Mouse (Mus musculus): ENCODE results near the gene Esr1. TPM values are rescaled to one million over a fixed set of nuclear protein-coding genes. Genes with fewer than 3 reads are reported as not detected.
"Not testable (repeated sequence)": the region's sequence is repeated elsewhere in the genome, so short reads cannot be mapped to it uniquely, and the experiment has no call there.

The Esr1 gene
- total RNA-seq, 2 experiments from 2014 or later, result 3.2 to 3.9 TPM

- intact Hi-C loops (cut with DNase I), result no loop called here
- no peak for DNase-seq (ENCODE audit: low spot score in 2 of 2)
Observed at GRCm38 (mm10) chr10:4618026-4618425, 6.6 kb downstream of the Esr1 start.

DNA sequence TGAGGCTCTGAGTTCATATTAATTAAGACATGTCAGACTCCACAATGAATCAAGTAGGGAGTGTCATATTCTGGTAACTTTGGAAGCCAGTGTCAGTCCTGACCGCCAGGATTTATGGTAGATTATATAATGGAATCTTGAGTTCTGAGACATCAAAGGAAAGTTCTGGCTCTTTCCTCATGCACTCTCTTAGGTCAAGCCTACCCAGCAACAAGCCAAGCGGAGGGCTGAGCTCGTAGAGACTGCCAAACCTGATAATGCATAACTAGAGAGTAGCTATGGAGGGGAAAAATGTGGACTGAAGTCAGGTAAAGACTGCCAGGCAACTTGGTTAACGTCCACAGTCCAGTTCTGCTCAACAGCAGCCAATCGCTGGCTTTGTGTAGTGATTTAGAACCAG lies 7.3 kb downstream of the Esr1 start:
- intact Hi-C loops (cut with DNase I), result no loop called here
- no peak for DNase-seq (ENCODE audit: low spot score in 2 of 2)

DNA sequence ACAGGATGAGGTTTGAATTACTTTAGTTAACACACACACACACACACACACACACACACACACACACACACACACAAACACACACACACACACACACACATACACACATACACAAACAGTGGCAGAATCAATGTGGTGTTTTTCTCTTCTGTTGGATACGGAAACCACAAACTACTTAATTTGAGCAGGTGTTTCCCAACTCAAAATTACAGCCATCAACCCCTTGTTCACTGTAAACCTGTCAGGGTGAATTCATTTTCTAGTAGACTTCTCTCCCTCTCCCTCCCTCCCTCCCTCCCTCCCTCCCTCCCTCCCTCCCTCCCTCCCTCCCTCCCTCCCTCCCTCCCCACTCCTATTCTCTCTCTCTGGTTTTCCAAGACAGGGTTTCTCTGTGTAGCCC lies 8.0 kb downstream of the Esr1 start:
- DNase-seq (ENCODE audit: low spot score in 2 of 2); intact Hi-C loops (cut with DNase I): not testable (repeated sequence)

DNA sequence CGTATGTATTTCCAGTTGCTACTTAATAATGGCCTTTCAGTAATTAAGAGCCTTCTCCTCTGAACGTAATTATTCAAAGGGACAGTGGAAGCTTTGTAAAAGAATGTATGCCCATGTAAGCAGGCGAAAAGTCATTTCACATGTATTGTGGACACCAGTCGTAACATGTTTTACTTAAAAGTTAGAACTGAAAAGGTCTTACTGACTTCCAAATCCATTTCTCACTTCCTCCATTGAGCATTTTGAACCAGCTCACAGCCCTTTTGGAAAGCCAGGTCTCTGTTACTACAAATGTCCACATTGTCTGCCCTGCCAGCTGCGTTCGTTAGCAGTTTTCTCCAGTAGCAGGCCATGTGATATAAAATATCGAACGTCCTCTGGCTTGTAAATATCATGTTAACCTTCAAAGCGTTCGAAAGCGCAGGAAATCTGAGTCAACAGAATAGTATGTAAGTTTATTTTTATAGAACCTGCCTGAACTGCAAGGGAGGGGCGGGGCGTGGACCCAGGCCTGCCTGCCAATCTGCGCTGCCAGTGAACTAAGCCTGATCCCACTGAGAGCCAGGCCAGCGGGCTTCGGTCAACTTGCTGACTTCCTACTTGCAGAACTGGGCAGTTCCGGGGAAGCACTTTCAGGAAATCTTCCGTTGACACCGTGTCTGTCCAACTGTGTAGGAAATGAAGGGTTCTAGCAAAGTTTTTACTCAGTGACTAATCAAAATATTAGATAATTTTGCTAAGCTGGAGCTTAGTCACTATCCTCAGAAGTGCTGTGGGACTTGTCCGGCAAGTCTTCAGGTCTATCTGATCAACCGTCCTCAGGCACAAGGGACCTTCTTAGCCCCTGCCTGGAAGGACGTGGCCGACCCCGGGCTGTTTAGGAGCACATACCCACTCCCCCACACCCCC lies 9.5 kb downstream of the Esr1 start:
- intact Hi-C loops (cut with DNase I), result no loop called here
- no peak for DNase-seq (ENCODE audit: low spot score in 2 of 2)

- intact Hi-C loops (cut with DNase I), result no loop called here
- no peak for DNase-seq (ENCODE audit: low spot score in 2 of 2)
Observed at GRCm38 (mm10) chr10:4621505-4621815, 10.1 kb downstream of the Esr1 start.

- no peak for DNase-seq (ENCODE audit: low spot score in 2 of 2)
- intact Hi-C loops (cut with DNase I), result no loop called here
Observed at GRCm38 (mm10) chr10:4623319-4623718, 11.9 kb downstream of the Esr1 start.

DNA sequence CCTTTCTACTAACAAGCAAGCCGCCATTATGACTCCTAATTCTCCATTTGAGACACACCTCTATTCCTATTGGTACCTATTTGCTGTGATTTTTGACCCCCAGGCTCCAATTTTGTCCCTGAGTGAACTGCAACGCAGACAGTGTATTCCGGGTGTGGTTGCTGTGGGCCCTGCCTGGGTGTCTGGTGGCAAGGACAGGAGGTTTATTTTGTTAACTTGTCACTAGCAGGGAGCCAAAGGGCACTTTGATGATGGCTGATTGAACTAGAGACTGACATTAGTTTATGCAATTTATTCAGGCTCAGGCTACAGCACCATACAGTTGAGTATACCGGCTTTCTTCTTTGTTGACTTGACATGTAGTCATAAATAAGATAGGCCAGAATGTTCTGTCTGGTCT lies 13.2 kb downstream of the Esr1 start:
- intact Hi-C loops (cut with DNase I), result no loop called here
- no peak for DNase-seq (ENCODE audit: low spot score in 2 of 2)

DNA sequence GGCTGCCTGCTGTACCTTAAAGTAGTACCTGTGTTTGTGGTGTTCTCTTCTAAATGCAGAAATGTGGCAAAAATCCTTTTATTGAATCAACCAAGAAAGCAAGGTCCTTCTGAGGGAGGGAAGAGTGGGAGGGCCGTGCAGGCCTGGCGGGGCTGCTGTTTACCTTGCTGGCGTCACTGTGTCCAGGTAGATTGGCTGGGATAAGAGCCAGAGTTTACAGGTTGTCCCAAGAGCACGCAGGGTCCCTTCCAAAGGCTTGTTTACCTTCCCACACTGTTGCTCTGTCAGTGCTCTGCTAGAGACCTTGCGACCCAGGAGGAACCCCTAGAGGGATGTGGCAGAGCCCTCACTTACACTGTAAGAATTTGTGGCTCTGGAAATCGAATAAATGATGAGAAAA lies 13.9 kb downstream of the Esr1 start:
- DNase-seq (ENCODE audit: low spot score in 2 of 2), result no peak
- intact Hi-C loops (cut with DNase I), result no loop called here

- intact Hi-C loops (cut with DNase I), result no loop called here
Observed at GRCm38 (mm10) chr10:4626432-4626831, 15.0 kb downstream of the Esr1 start.

DNA sequence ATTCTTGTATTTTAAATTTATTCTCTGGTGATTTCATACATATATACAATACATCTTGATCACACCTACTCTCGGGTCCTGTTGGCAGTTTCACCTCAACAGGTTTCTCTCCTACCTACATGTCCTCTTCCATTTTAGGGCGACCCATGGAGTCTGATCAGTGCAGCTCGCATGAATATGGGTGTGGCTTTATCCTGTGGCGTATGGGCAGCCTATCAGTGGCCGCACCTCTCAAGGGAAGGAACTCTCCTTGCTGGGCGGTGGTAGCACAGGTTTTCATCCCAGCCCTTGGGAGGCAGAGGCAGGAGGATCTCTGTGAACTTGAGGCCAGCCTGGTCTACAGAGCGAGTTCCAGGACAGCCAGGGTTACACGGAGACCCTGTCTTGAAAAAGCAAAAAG lies 15.6 kb downstream of the Esr1 start:
- intact Hi-C loops (cut with DNase I), result no loop called here
- DNase-seq (ENCODE audit: low spot score in 2 of 2), result no peak

More at GRCm38 (mm10) chr10:4626432-4626831, 15.0 kb downstream of the Esr1 start:
- DNase-seq (ENCODE audit: low spot score in 2 of 2), result no peak

- no peak for DNase-seq (ENCODE audit: low spot score in 2 of 2)
- intact Hi-C loops (cut with DNase I), result no loop called here
Observed at GRCm38 (mm10) chr10:4627415-4627814, 16.0 kb downstream of the Esr1 start.

- DNase-seq (ENCODE audit: low spot score in 2 of 2), result no peak
- intact Hi-C loops (cut with DNase I), result no loop called here
Observed at GRCm38 (mm10) chr10:4629314-4629713, 17.9 kb downstream of the Esr1 start.

DNA sequence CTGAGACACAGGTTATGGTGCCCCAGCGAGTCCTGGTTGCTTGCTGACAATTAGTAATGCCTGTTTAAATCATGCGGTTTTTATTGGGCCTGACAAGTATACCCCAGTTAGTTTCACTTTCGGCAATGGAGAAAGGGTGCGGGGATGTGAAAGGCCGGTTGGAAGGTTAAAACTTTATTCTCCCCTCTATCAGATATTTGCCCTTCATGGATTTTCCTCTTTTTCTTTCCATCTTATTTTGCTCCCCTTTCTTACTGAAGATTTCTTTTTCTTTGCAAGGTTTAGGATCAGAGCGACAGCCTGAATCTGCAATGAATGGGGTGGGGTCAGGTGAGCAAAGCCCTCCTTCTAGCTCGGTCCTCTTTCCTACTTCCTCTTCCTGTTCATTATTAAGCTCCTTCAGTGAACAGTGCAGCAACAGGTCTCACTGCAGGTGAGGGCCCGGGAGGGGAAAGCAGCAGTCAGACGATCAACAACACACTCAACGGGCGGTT lies 20.9 kb downstream of the Esr1 start:
- intact Hi-C loops (cut with DNase I), result no loop called here

DNA sequence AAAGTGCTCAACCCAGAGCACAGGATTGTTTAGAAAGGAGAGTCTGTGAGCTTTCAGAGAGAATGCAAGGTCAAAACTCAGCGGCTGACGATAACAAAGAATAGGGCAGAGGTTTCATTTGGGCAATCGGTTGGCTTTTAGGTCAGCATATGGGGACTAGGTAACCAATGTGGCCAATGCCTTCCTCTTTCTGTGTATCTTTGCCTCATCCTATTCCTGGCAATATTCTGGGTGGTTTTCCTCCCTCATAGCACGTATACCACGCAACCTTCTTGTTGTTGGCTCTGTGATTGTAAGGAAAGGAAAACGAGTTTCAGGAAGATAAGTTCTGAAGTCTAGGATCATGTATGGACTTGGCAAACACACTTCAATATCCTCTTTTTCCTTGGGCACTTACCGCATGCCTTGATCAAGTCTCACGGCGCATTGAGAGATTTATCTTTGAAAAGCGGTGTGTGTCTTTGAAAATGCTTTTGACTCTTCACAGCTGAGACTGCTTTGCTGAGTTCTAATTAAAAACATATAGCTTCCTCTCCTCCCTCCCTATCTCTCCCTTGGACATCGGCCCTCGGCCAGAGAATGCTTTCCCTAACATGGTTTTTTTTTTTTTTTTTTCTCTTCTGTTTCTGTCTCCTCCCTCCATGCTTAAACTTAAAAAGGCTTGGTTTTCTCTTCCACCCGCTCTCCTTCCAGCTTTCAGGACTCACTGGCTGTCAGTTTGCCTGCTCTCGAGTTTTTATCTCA lies 22.1 kb downstream of the Esr1 start:
- intact Hi-C loops (cut with DNase I), result no loop called here
- no peak for DNase-seq (ENCODE audit: low spot score in 2 of 2)

More for the DNA sequence above, 20.9 kb downstream of the Esr1 start:
- DNase-seq (ENCODE audit: low spot score in 2 of 2), result no peak

DNA sequence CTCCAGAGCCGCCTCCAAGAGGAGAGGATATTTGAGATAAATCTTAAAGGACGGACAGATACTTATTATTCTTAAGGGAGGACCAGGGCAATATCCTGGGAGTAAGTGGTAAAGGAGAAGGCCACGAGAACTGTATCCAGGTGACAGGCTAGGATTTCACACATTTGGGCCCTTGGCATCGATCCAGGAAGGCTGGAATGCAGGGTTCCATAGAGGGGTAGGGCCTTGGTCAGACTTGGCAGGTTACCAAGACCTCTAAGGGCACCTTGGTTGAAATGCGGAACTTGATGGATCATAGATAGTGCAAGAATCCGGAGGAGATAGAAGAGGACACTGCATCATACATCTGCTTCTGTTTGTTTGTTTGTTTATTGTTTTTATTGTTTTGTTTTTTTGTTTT lies 24.3 kb downstream of the Esr1 start:
- intact Hi-C loops (cut with DNase I), result no loop called here
- no peak for DNase-seq (ENCODE audit: low spot score in 2 of 2)

DNA sequence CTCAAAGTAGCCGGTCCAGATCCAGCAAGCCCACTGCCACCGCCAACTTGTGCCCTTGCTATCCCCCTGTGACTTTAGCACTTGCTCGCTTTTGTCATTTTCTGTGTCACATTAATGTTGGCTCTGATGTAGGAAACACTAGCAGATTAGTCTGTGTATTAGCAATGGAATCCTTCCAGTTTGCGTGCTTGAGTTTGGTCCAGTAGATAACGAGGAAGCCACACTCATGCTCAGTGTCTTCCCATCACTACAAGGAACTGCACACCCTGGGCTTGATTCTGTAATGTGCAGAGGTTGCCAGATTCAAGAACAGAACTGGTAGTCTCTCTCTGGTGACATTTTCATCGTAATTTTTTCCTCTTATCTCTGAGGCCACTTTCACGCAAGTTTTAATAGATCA lies 34.7 kb downstream of the Esr1 start:
- no peak for DNase-seq (ENCODE audit: low spot score in 2 of 2)
- intact Hi-C loops (cut with DNase I), result no loop called here

DNA sequence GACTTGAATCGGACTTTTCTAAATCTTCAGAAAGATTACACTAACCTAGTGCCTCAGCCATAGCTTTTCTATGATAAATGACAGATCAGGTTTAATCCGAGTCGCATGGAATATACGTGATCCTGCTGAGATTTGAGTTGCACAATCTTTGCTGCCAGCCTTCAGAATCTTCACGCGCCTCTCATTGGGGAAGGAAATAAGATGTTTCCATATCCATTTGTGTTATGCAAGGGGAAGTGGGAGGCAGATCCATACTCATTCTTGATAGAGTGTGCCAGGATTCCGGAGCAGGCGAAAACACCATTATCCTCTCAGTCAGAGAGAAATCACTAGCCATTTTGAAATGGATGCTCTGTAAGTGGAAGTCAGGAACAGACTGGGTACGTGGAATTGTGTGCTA lies 35.5 kb downstream of the Esr1 start:
- intact Hi-C loops (cut with DNase I), result no loop called here
- DNase-seq (ENCODE audit: low spot score in 2 of 2), result peak in 1 of 2 experiments; percentile 18

GRCm38 (mm10) chr10:4665380-4665779 lies 54.0 kb downstream of the Esr1 start:
- intact Hi-C loops (cut with DNase I), result no loop called here
- peak in 1 of 2 experiments; percentile 5 for DNase-seq (ENCODE audit: low spot score in 2 of 2)

- DNase-seq (ENCODE audit: low spot score in 2 of 2), result no peak
- intact Hi-C loops (cut with DNase I), result no loop called here
Observed at GRCm38 (mm10) chr10:4667006-4667405, 55.6 kb downstream of the Esr1 start.

DNA sequence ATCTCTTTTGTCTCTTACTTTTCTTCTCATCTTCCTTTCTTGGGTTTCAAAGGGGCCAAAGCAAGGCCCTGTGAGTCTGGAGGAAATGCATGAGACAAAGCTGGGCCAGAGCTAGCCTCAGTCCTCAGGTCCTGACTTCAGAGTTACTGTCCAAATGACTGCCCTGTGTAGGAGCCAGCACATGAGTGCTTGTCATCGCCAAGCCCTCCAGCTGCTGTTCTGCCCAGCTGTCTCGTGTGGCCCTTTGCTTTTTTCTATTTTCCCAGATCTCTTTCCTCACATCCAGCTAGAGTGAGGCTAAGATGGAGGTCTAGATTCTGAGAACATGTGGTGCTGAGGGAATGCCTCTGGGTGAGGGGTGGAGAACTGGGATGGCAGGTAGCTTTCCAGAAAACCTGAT lies 58.7 kb downstream of the Esr1 start:
- intact Hi-C loops (cut with DNase I), result loop anchor here (10.0 kb wide), 1 partner anchor 345 kb away; no protein-coding TSS in a partner anchor
- DNase-seq (ENCODE audit: low spot score in 2 of 2), result no peak

DNA sequence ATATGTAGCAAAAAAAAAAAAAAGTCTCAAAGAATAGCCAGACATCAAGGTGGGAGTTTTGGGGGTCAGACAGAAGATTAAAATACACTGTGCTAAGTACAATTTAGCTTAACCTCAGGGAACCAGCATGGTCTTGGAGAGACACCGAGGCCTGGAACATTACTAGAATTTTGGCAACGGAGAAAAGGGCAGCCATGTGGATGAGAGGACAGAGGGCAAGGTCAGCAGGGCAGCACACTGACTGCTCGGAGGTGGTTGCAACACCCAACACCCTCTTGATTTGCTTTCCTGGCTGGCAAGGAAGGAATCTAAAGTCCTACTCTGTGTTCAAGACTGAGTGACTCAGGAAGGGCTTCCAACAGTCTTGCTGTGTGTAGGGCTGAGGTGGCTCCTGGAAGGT lies 60.5 kb downstream of the Esr1 start:
- DNase-seq (ENCODE audit: low spot score in 2 of 2), result no peak
- intact Hi-C loops (cut with DNase I), result loop anchor here (10.0 kb wide), 1 partner anchor 343 kb away; no protein-coding TSS in a partner anchor

All from left cerebral cortex, postnatal 25 days (tissue).